Mouse (Mus musculus): ENCODE measurements around the gene Ubl3.

- TF ChIP-seq POLR2A (IDR thresholded peaks at IDR 0.05; ENCODE audit: extremely low read depth, insufficient read depth, low read length) (no peak), CTCF (IDR thresholded peaks at IDR 0.05; ENCODE audit: extremely low read depth, insufficient read depth, low read length) (no peak)
Measured at GRCm38 (mm10) chr5:148464489-148464888, 88.1 kb downstream of the Ubl3 start.

Measured in cortical plate, adult 2 months (tissue).